Mouse (Mus musculus): ENCODE measurements around the gene Il21. TPM values are rescaled to one million over a fixed set of nuclear protein-coding genes. Genes with fewer than 3 reads are reported as not detected.

The Il21 gene
- polyA plus RNA-seq, 1 experiment from 2014 or later, result not detected

DNA sequence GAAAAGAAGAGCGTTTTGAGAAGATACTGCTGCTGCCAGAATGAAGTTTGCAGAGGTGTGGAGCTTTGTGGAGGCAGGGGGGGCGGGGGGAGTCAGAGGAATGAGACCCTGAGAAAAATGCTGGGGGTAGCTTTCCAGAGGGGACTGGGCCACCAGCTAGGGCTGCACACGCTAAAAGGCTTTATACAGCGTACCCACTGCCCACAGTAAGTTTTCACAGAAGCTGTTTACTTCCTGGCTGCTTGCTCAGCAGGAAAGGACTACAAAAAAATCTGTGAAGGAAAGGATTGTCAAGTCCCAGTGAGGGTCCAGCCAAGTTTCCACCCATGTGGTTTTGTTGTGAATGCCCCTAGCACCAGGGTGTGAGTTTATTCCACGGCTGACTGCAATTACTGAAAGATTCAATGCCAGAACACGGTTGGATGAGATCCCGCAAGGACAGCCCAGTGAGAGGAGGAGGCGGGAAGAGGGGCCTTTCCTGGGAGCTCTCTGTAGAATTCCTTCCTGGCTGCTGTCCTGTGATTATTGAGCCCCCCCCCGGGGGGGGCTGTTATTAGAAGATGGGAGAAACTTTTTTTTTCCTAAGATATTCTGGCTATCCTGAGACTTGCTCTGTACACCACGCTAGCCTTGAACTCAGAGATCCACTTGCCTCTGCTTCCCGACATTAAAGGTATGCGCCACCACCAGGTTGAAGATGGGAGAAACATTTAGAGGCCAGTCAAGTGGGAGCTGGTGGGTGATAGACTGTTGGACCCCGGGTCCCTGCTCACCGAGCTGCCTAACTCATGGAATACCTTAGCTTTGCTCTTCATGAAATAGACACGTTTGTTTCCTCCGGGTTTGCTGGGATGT, 49.8 kb downstream of the Il21 start:
- no peaks in the 10 kb centered on the region for H3K36me3 ChIP-seq
- H3K4me1 ChIP-seq, result peaks cover 15% of the 10 kb centered on the region
- H3K27me3 ChIP-seq, result no peaks in the 10 kb centered on the region
- no peak overlapping the region for H3K9ac ChIP-seq
- 0 out of 2 replicates have a peak overlapping the region, but pooled peaks have one; percentile 16 for H3K4me2 ChIP-seq
- no peaks in the 10 kb centered on the region for H3K9me3 ChIP-seq
- H3K27ac ChIP-seq, result peak overlapping the region; percentile 50; the same call in 1 of the 2 replicates
- H3K4me3 ChIP-seq, result no peak overlapping the region
- peak; percentile 68; the same call in 1 of the 2 replicates for ATAC-seq (ENCODE audit: borderline replicate concordance, extremely low read depth, low FRiP score, low TSS enrichment)
- WGBS, result 37% methylated on average over 16 of the region's 16 CpGs

DNA sequence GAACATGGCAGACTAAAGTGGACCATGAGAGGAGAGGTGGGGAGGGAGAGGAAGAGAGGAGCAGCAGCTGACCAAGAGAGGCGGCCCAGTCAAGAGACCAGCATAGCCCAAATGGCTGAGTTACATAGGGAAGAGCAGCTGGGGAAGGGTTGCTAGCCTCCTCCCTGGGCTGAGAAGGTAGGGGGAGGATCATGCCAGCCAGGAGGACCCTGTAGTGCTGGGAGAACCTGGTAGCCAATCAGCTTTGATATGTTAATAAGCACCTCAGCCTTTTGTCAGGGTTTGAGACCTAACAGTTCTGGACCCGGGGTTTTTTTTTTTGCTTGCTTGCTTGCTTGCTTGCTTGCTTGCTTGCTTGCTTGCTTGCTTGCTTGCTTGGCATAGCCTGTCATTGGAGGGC, 51.4 kb downstream of the Il21 start:
- Histone ChIP-seq H3K27me3 (no peaks in the 10 kb centered on the region), H3K27ac (no peak overlapping the region), H3K4me1 (peaks cover 15% of the 10 kb centered on the region), H3K4me2 (no peak overlapping the region), H3K9ac (no peak overlapping the region), H3K36me3 (no peaks in the 10 kb centered on the region), H3K9me3 (no peaks in the 10 kb centered on the region), H3K4me3 (no peak overlapping the region)
- WGBS, result 29% methylated on average over 2 of the region's 2 CpGs
- no peak for ATAC-seq (ENCODE audit: borderline replicate concordance, extremely low read depth, low FRiP score, low TSS enrichment)

DNA sequence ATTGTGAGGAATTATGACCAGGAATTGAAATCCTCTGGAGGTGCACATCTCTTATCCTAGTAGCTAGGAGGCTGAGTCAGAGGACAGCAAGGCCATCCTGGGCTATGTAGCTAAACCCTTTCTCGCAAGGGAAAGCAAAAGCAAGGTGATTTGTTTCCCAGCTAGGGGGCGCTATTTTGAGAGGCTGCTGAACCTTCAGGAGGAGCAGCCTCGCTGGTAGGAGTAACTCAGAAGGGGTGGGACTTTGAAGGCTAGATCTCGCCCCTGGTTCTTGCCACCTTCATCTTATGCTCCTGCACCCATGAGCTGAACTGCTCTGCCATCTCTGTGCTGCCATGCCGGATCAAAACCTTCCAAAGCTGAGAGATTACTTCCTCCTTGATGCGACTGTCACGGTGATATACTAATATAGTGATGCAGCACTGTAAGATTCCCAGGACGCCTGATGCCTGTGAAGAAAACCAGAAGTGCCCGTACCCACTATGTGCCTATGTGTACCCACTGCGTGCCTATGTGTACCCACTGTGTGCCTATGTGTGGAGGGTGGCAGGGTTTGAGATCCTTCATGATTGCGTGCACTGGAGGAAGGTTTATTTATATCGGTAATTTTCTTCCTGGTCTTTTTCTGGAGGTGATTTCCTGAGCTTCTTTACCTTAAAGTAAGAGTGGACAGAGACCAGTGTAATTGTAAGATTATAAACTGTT, 52.2 kb downstream of the Il21 start:
- H3K4me3 ChIP-seq, result no peak overlapping the region
- no peaks in the 10 kb centered on the region for H3K27me3 ChIP-seq
- no peak overlapping the region for H3K4me2 ChIP-seq
- 76% methylated on average over 12 of the region's 12 CpGs for WGBS
- no peaks in the 10 kb centered on the region for H3K36me3 ChIP-seq
- no peaks in the 10 kb centered on the region for H3K9me3 ChIP-seq
- no peak overlapping the region for H3K27ac ChIP-seq
- no peak overlapping the region for H3K9ac ChIP-seq
- no peak for ATAC-seq (ENCODE audit: borderline replicate concordance, extremely low read depth, low FRiP score, low TSS enrichment)
- H3K4me1 ChIP-seq, result peaks cover 17% of the 10 kb centered on the region

DNA sequence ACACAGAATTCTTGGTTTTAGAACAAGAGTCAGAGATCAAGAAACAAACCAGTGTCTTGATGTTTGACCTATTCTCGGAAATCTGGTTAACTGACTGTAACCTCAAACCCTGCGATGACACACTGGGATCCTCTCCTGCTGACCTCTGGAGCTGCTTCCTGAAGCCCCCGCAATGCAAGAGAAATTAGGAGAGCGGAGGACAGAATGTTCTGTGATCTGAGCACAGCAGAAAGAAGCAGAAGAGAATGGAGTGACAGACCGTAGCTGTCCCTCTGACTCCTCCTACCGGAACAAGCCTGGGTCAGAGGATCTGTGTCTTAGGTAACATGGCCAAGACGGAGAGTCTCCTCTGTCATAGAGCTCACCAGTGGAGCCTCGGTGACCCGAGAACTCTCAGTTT, 53.0 kb downstream of the Il21 start:
- H3K4me3 ChIP-seq, result no peak overlapping the region
- no peak overlapping the region for H3K4me2 ChIP-seq
- H3K4me1 ChIP-seq, result peaks cover 22% of the 10 kb centered on the region
- H3K36me3 ChIP-seq, result no peaks in the 10 kb centered on the region
- ATAC-seq (ENCODE audit: borderline replicate concordance, extremely low read depth, low FRiP score, low TSS enrichment), result no peak
- no peak overlapping the region for H3K9ac ChIP-seq
- no peaks in the 10 kb centered on the region for H3K9me3 ChIP-seq
- H3K27ac ChIP-seq, result no peak overlapping the region
- WGBS, result 77% methylated on average over 9 of the region's 9 CpGs
- no peaks in the 10 kb centered on the region for H3K27me3 ChIP-seq

DNA sequence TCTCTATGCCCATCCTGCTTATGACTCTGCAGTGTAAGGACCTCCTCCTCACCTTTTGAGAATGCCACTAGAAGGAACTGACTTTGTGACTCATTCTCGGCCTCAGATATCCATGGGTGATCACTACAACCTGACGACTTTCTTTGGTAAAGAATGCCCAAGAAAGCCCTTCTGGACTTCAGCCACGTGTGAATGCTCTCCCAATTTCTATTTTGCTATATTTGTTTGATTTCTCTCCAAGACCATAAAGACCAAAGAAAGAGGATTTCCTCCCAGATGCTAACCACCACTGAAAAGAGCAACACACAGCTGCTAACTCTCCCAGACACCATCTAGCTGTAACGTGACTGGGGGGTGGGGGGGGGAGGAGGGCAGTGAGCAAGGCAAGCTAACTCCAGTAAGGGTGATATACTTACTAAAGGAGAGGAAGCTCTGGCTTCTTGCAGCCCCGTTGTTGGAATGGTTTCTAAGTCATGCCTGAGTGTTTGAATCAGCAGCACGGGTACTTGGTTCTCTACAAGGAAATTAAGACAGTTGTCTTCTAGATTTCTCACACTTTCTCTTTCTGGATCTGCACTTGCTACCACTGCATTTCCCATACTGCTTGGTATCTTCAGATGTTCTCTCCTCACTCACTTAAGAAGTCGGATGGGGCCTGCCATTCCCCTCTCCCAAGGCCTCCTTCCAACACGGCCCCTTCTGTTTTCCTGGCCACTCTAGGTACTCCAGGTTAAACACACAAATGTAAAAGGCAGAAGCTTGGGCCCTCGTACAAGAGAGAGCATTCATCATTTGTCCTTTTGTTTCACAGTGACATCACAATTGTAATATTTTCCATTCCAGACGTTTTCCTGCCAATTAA, 57.5 kb downstream of the Il21 start:
- peaks cover 9% of the 10 kb centered on the region; the same call in 1 of the 2 replicates for H3K4me1 ChIP-seq
- no peak overlapping the region for H3K4me3 ChIP-seq
- no peak overlapping the region for H3K9ac ChIP-seq
- no peaks in the 10 kb centered on the region for H3K36me3 ChIP-seq
- WGBS, result 30% methylated on average over 10 of the region's 10 CpGs
- no peaks in the 10 kb centered on the region for H3K27me3 ChIP-seq
- H3K4me2 ChIP-seq, result no peak overlapping the region
- no peaks in the 10 kb centered on the region for H3K9me3 ChIP-seq
- H3K27ac ChIP-seq, result peak overlapping the region; percentile 33; the same call in 1 of the 2 replicates
- peak; percentile 91; the same call in 1 of the 2 replicates for ATAC-seq (ENCODE audit: borderline replicate concordance, extremely low read depth, low FRiP score, low TSS enrichment)

DNA sequence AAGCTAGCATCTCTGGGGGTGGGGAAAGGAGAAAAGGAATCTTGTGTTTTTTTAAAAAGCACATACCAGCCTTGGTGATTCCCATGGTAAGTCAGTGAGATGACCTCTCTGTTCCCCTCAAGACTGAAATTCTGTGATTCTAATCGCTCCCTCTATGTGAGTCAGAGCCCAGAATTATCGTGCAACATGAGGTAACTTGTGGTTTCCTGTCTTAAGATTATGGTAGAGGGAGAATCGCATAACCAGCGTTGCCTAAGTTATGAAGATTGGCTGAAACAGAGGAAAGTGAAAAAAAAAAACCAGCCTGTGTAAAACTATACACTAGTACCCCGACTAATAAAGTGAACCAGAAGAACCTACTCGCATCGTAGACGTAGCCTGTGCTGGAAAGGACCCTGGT, 59.2 kb downstream of the Il21 start:
- Histone ChIP-seq H3K9ac (no peak overlapping the region), H3K4me2 (no peak overlapping the region), H3K4me3 (no peak overlapping the region), H3K9me3 (no peaks in the 10 kb centered on the region), H3K27ac (no peak overlapping the region), H3K36me3 (no peaks in the 10 kb centered on the region), H3K4me1 (peaks cover 9% of the 10 kb centered on the region; the same call in 1 of the 2 replicates), H3K27me3 (no peaks in the 10 kb centered on the region)
- no peak for ATAC-seq (ENCODE audit: borderline replicate concordance, extremely low read depth, low FRiP score, low TSS enrichment)
- 87% methylated on average over 8 of the region's 8 CpGs for WGBS

Small RNA genes lying within 50 kb of the gene (microRNA-seq; reads per million reads assigned to microRNA genes)
- gene Gm24169, result not detected

Other genes starting within 250 kb of the Il21 start
- 0.45 and 0.84 TPM in 2 replicates for gene Adad1, start 169.1 kb downstream of the Il21 start, polyA plus RNA-seq (2015; fragmentation: Nextera tagmentation; extraction: Ambion mirVana)
- gene Il2, start 106.7 kb downstream of the Il21 start, polyA plus RNA-seq (2015; fragmentation: Nextera tagmentation; extraction: Ambion mirVana), result 0.29 and 0.31 TPM in 2 replicates
- 7.7 and 8.1 TPM in 2 replicates for gene Bbs12, start 79.9 kb upstream of the Il21 start, polyA plus RNA-seq (2015; fragmentation: Nextera tagmentation; extraction: Ambion mirVana)
- gene Cetn4, start 80.1 kb upstream of the Il21 start, polyA plus RNA-seq (2015; fragmentation: Nextera tagmentation; extraction: Ambion mirVana), result 4.9 and 5.7 TPM in 2 replicates
- 2.2 and 2.3 TPM in 2 replicates for gene Fgf2, start 115.7 kb upstream of the Il21 start, polyA plus RNA-seq (2015; fragmentation: Nextera tagmentation; extraction: Ambion mirVana)
- gene Spata5, start 187.3 kb upstream of the Il21 start, polyA plus RNA-seq (2015; fragmentation: Nextera tagmentation; extraction: Ambion mirVana), result 31.5 and 34.8 TPM in 2 replicates
- gene Nudt6, start 187.6 kb upstream of the Il21 start, polyA plus RNA-seq (2015; fragmentation: Nextera tagmentation; extraction: Ambion mirVana), result 5.5 and 5.9 TPM in 2 replicates